Comparison of ENCODE assay signal across 8 mouse cellular contexts in the genomic region with DNA sequence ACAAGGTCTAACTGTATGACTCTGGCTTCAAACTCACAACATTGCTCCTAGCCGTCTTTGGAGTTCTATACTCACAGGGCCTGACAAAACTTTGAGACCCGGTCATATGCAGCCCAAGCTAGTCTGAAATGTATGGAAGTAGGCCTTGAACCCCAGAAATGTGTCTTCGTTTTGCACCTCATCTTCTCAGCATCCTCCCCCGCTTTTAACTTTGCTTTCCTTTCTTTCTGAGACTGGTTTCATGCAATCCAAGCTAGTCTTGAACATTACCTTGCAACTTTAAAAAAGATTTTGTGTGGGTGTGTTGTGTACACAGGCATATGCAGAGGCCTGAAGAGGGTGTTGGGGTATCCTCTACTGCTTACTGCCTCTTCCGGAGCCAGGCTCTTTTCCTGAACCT. TPM values are rescaled to one million over a fixed set of nuclear protein-coding genes. Genes with fewer than 3 reads are reported as not detected.
DNase-seq lines count a peak whose midpoint lies in the region; ATAC-seq and TF ChIP-seq lines count a peak whose summit lies in the region.

No protein-coding gene starts in this region.

- H3K4me1 ChIP-seq in embryonic facial prominence, embryonic 15.5 days: peaks cover 22% of the 10 kb centered on the region; the same call in 1 of the 2 replicates
- peaks cover 19% of the 10 kb centered on the region for H3K4me1 ChIP-seq in hindbrain, embryonic 15.5 days (replicated peaks)
- H3K4me1 ChIP-seq in neural tube, embryonic 13.5 days (replicated peaks): peaks cover 24% of the 10 kb centered on the region

- H3K4me3 ChIP-seq in layer of hippocampus, adult 2 months: peak overlapping the region; percentile 57
- peak overlapping the region; percentile 47 for H3K4me3 ChIP-seq in embryonic facial prominence, embryonic 15.5 days (replicated peaks)
- no peak overlapping the region for H3K4me3 ChIP-seq in hindbrain, embryonic 15.5 days
- H3K4me3 ChIP-seq in neural tube, embryonic 13.5 days: no peak overlapping the region

- no peaks in the 10 kb centered on the region for H3K9me3 ChIP-seq in embryonic facial prominence, embryonic 15.5 days (replicated peaks)
- no peaks in the 10 kb centered on the region for H3K9me3 ChIP-seq in hindbrain, embryonic 15.5 days
- no peaks in the 10 kb centered on the region for H3K9me3 ChIP-seq in neural tube, embryonic 13.5 days

- no peak overlapping the region for H3K9ac ChIP-seq in embryonic facial prominence, embryonic 15.5 days
- H3K9ac ChIP-seq in hindbrain, embryonic 15.5 days: no peak overlapping the region
- H3K9ac ChIP-seq in neural tube, embryonic 13.5 days: 0 out of 2 replicates have a peak overlapping the region, but pooled peaks have one; percentile 8

- no peak for DNase-seq in layer of hippocampus, adult 2 months (ENCODE audit: low spot score in 2 of 2)
- no peak for DNase-seq in layer of hippocampus, adult 18-20 months (ENCODE audit: low spot score in 2 of 2)
- no peak for DNase-seq in thymus, postnatal 4 days
- DNase-seq in yolk sac, embryonic 10.5 days (ENCODE audit: low spot score): no peak
- no peak for DNase-seq in kidney, adult 8-10 months

- 59% methylated on average over 5 of the region's 5 CpGs for WGBS in embryonic facial prominence, embryonic 15.5 days
- 68% methylated on average over 5 of the region's 5 CpGs for WGBS in hindbrain, embryonic 15.5 days
- 58% methylated on average over 5 of the region's 5 CpGs for WGBS in neural tube, embryonic 13.5 days

- no peak for TF ChIP-seq CTCF in layer of hippocampus, adult 2 months (conservative IDR thresholded peaks at IDR 0.05)

- ATAC-seq in embryonic facial prominence, embryonic 15.5 days (ENCODE audit: insufficient number of reproducible peaks, low FRiP score, low TSS enrichment, low read depth): no peak
- no peak for ATAC-seq in hindbrain, embryonic 15.5 days (ENCODE audit: low FRiP score, low read depth)
- ATAC-seq in neural tube, embryonic 13.5 days (ENCODE audit: low read depth): no peak

- H3K27me3 ChIP-seq in embryonic facial prominence, embryonic 15.5 days: no peaks in the 10 kb centered on the region
- H3K27me3 ChIP-seq in hindbrain, embryonic 15.5 days: no peaks in the 10 kb centered on the region
- no peaks in the 10 kb centered on the region for H3K27me3 ChIP-seq in neural tube, embryonic 13.5 days

- H3K27ac ChIP-seq in layer of hippocampus, adult 2 months: peak overlapping the region; percentile 92
- H3K27ac ChIP-seq in embryonic facial prominence, embryonic 15.5 days (replicated peaks): peak overlapping the region; percentile 71
- H3K27ac ChIP-seq in hindbrain, embryonic 15.5 days (replicated peaks): peak overlapping the region; percentile 91
- H3K27ac ChIP-seq in neural tube, embryonic 13.5 days (replicated peaks): peak overlapping the region; percentile 82

- H3K36me3 ChIP-seq in embryonic facial prominence, embryonic 15.5 days: peaks cover 21% of the 10 kb centered on the region
- H3K36me3 ChIP-seq in hindbrain, embryonic 15.5 days: peaks cover 5% of the 10 kb centered on the region
- peaks cover 37% of the 10 kb centered on the region for H3K36me3 ChIP-seq in neural tube, embryonic 13.5 days

- H3K4me2 ChIP-seq in embryonic facial prominence, embryonic 15.5 days (replicated peaks): peak overlapping the region; percentile 82; the same call in 1 of the 2 replicates
- H3K4me2 ChIP-seq in hindbrain, embryonic 15.5 days: peak overlapping the region; percentile 65; the same call in 1 of the 2 replicates
- H3K4me2 ChIP-seq in neural tube, embryonic 13.5 days: peak overlapping the region; percentile 64

RNA-seq across cellular contexts. Expression of gene Hspb1, which starts 16.5 kb away (rescaled TPM):
- total RNA-seq in layer of hippocampus, adult 2 months (2021): 10 to 100 TPM; 15.4 to 16.8 TPM
- 10 to 100 TPM; 16.7 to 22.4 TPM for total RNA-seq in layer of hippocampus, adult 18-20 months (2021)
- polyA plus RNA-seq in embryonic facial prominence, embryonic 15.5 days (2015; fragmentation: Nextera tagmentation; extraction: Ambion mirVana): 803 and 821 TPM in 2 replicates
- 14.8 and 16.6 TPM in 2 replicates for polyA plus RNA-seq in hindbrain, embryonic 15.5 days (2015; fragmentation: Nextera tagmentation; extraction: Ambion mirVana)
- polyA plus RNA-seq in neural tube, embryonic 13.5 days (2015; fragmentation: Nextera tagmentation; extraction: Ambion mirVana): 15.8 and 19.3 TPM in 2 replicates

RNA-seq across cellular contexts. Expression of gene Ywhag, which starts 30.2 kb away (rescaled TPM):
- 1,000 to 10,000 TPM; 1,218 to 1,292 TPM for total RNA-seq in layer of hippocampus, adult 2 months (2021)
- total RNA-seq in layer of hippocampus, adult 18-20 months (2021): 1,000 to 10,000 TPM; 1,236 to 1,273 TPM
- polyA plus RNA-seq in embryonic facial prominence, embryonic 15.5 days (2015; fragmentation: Nextera tagmentation; extraction: Ambion mirVana): 149 and 156 TPM in 2 replicates
- polyA plus RNA-seq in hindbrain, embryonic 15.5 days (2015; fragmentation: Nextera tagmentation; extraction: Ambion mirVana): 817 and 859 TPM in 2 replicates
- 665 and 740 TPM in 2 replicates for polyA plus RNA-seq in neural tube, embryonic 13.5 days (2015; fragmentation: Nextera tagmentation; extraction: Ambion mirVana)

Comparison
In these comparisons a context has a peak if more than half of its experiments do, and no peak if none do; other contexts are left out.
1. H3K4me3 ChIP-seq: peak in layer of hippocampus, adult 2 months (single experiment) and embryonic facial prominence, embryonic 15.5 days (single experiment); none in hindbrain, embryonic 15.5 days (single experiment) and neural tube, embryonic 13.5 days (single experiment).
2. RNA of gene Hspb1, which starts 16.5 kb away (polyA plus RNA-seq): 803 to 821 TPM in embryonic facial prominence, embryonic 15.5 days; 15.8 to 19.3 TPM in neural tube, embryonic 13.5 days and 14.8 to 16.6 TPM in hindbrain, embryonic 15.5 days; every median in the first group is over 10 times any median in the second.
3. Peak in every context shown above with its lines, with median percentiles within 50 percentile points of each other: H3K27ac ChIP-seq and H3K4me2 ChIP-seq.